Mouse (Mus musculus): ENCODE results near the gene AI597479. TPM values are rescaled to one million over a fixed set of nuclear protein-coding genes. Genes with fewer than 3 reads are reported as not detected.

The AI597479 gene
- polyA plus RNA-seq, 1 experiment: 6.6 TPM

- no peak overlapping the region for H3K4me3 ChIP-seq (ENCODE audit: insufficient read depth, poor library complexity, severe bottlenecking)
- no peak for TF ChIP-seq CEBPB (IDR thresholded peaks at IDR 0.05; ENCODE audit: low read depth)
- TF ChIP-seq MYOD1 (IDR thresholded peaks at IDR 0.05; ENCODE audit: control insufficient read depth, insufficient read length, low read depth): no peak
- H3ac ChIP-seq (ENCODE audit: control insufficient read depth, insufficient read length, low read depth): no peak overlapping the region
- peaks cover 93% of the 10 kb centered on the region for H3K79me3 ChIP-seq (ENCODE audit: low read depth)
- H3K79me2 ChIP-seq (ENCODE audit: control insufficient read depth, insufficient read depth): peaks cover 100% of the 10 kb centered on the region
- H3K36me3 ChIP-seq (ENCODE audit: control insufficient read depth, insufficient read depth): peaks cover 99% of the 10 kb centered on the region
- no peaks in the 10 kb centered on the region for H3K27me3 ChIP-seq (ENCODE audit: control insufficient read depth, insufficient read depth, insufficient read length)
Observed at GRCm38 (mm10) chr1:43153538-43153937, 55.0 kb downstream of the AI597479 start.

DNA sequence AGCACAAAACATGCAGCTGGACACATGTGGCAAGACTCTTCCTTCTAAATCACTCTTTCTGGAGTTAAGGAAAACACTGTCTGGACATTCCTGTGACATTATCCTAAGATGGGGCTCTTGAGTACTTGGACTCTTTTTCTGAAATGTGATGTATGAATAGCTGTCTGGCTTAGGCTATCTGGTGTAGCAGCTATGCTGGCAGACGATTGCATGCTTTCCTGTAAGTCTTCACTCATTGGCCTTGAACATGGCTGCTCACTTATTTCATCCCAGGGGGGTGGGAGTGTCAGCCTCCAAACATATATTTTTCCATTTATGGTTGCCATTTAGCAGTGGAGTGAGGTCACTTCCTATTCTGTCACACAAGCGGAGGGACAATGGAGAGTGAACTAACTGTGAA, 56.0 kb downstream of the AI597479 start:
- H3K27me3 ChIP-seq (ENCODE audit: control insufficient read depth, insufficient read depth, insufficient read length): no peaks in the 10 kb centered on the region
- no peak overlapping the region for H3ac ChIP-seq (ENCODE audit: control insufficient read depth, insufficient read length, low read depth)
- H3K79me2 ChIP-seq (ENCODE audit: control insufficient read depth, insufficient read depth): peaks cover 100% of the 10 kb centered on the region
- H3K4me3 ChIP-seq (ENCODE audit: insufficient read depth, poor library complexity, severe bottlenecking): no peak overlapping the region
- TF ChIP-seq MYOD1 (IDR thresholded peaks at IDR 0.05; ENCODE audit: control insufficient read depth, insufficient read length, low read depth): no peak
- TF ChIP-seq FOSL1 (IDR thresholded peaks at IDR 0.05; ENCODE audit: insufficient read depth, low read length, poor library complexity, severe bottlenecking): no peak
- TF ChIP-seq CTCF (IDR thresholded peaks at IDR 0.05; ENCODE audit: control insufficient read depth, insufficient read depth, insufficient read length): no peak
- TF ChIP-seq CEBPB (IDR thresholded peaks at IDR 0.05; ENCODE audit: low read depth): no peak
- no peak for TF ChIP-seq USF1 (IDR thresholded peaks at IDR 0.05; ENCODE audit: low read depth)
- no peak for TF ChIP-seq MYOG (IDR thresholded peaks at IDR 0.05; ENCODE audit: control insufficient read depth, extremely low read depth, insufficient read length)
- TF ChIP-seq MAX (IDR thresholded peaks at IDR 0.05): no peak
- peaks cover 95% of the 10 kb centered on the region for H3K79me3 ChIP-seq (ENCODE audit: low read depth)
- peaks cover 99% of the 10 kb centered on the region for H3K36me3 ChIP-seq (ENCODE audit: control insufficient read depth, insufficient read depth)

DNA sequence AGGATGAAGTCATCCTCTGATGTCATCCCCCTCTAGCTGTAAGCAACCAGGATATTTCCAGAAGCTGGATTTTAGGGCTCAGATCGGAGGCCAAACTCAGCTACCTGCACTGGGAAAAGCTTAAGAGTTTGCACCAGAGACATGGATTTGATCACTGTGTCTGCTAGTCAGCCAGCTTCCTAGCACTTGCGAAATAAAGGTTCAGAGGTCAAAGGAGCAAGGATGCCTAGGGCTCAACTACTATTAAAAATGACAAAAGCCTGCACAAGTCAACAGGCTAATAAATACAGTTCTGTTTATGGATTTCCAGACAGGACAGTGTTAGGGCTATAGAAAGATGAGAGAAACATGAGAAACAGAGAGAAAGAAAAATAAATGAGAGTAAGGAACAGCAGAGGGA, 59.4 kb downstream of the AI597479 start:
- Histone ChIP-seq H3K4me3 (ENCODE audit: insufficient read depth, poor library complexity, severe bottlenecking) (no peak overlapping the region), H3K79me3 (ENCODE audit: low read depth) (peaks cover 98% of the 10 kb centered on the region), H3ac (ENCODE audit: control insufficient read depth, insufficient read length, low read depth) (no peak overlapping the region), H3K36me3 (ENCODE audit: control insufficient read depth, insufficient read depth) (peaks cover 95% of the 10 kb centered on the region), H3K27me3 (ENCODE audit: control insufficient read depth, insufficient read depth, insufficient read length) (no peaks in the 10 kb centered on the region), H3K79me2 (ENCODE audit: control insufficient read depth, insufficient read depth) (peaks cover 100% of the 10 kb centered on the region)
- no peak for TF ChIP-seq CEBPB (IDR thresholded peaks at IDR 0.05; ENCODE audit: low read depth)

DNA sequence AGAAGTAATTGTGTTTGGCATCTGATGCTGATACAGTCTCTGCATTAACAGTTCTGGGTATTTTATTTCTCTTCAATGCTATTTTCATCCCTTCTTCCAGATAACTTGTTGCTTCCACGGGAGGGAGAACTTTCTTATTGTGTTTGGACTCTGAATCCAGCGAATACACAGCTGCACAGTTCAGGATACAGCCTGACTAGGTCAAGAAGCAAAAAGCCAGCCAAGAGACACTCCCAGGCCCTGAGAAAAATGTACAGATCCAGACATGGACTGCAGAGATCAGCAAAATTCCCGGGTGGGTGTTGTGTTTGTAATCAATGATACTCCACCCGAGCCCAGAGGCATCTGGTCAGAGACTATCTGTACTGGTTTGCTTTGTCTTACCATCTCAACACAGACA, 60.9 kb downstream of the AI597479 start:
- no peak for TF ChIP-seq MYOD1 (IDR thresholded peaks at IDR 0.05; ENCODE audit: control insufficient read depth, insufficient read length, low read depth)
- no peak for TF ChIP-seq MAX (IDR thresholded peaks at IDR 0.05)
- TF ChIP-seq MYOG (IDR thresholded peaks at IDR 0.05; ENCODE audit: control insufficient read depth, extremely low read depth, insufficient read length): no peak
- no peak for TF ChIP-seq CTCF (IDR thresholded peaks at IDR 0.05; ENCODE audit: control insufficient read depth, insufficient read depth, insufficient read length)
- no peak for TF ChIP-seq USF1 (IDR thresholded peaks at IDR 0.05; ENCODE audit: low read depth)
- TF ChIP-seq CEBPB (IDR thresholded peaks at IDR 0.05; ENCODE audit: low read depth): no peak
- TF ChIP-seq FOSL1 (IDR thresholded peaks at IDR 0.05; ENCODE audit: insufficient read depth, low read length, poor library complexity, severe bottlenecking): no peak
- H3K79me2 ChIP-seq (ENCODE audit: control insufficient read depth, insufficient read depth): peaks cover 94% of the 10 kb centered on the region
- H3K79me3 ChIP-seq (ENCODE audit: low read depth): peaks cover 87% of the 10 kb centered on the region
- H3ac ChIP-seq (ENCODE audit: control insufficient read depth, insufficient read length, low read depth): no peak overlapping the region
- no peak overlapping the region for H3K4me3 ChIP-seq (ENCODE audit: insufficient read depth, poor library complexity, severe bottlenecking)
- H3K36me3 ChIP-seq (ENCODE audit: control insufficient read depth, insufficient read depth): peaks cover 80% of the 10 kb centered on the region
- no peaks in the 10 kb centered on the region for H3K27me3 ChIP-seq (ENCODE audit: control insufficient read depth, insufficient read depth, insufficient read length)

DNA sequence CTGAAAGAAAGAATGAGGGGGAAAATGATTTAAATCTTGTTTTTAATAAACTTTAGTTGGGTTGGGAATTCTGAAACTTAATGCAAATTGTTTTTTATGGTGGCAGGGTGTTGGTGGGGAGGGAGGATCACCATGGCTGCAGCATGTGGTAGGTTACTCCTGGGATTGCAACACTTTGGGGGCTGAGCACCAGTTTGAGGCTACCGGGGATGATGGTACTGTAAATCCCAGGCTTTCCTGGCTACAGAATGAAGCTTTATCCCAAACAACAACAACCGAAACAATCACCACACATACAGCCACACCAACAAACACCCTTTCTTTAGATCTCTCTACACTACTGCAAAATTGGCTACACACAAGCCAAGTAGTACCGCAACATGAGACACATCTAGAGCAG, 63.9 kb downstream of the AI597479 start:
- peaks cover 59% of the 10 kb centered on the region for H3K79me3 ChIP-seq (ENCODE audit: low read depth)
- peak overlapping the region; percentile 82 for H3K4me3 ChIP-seq (ENCODE audit: insufficient read depth, poor library complexity, severe bottlenecking)

DNA sequence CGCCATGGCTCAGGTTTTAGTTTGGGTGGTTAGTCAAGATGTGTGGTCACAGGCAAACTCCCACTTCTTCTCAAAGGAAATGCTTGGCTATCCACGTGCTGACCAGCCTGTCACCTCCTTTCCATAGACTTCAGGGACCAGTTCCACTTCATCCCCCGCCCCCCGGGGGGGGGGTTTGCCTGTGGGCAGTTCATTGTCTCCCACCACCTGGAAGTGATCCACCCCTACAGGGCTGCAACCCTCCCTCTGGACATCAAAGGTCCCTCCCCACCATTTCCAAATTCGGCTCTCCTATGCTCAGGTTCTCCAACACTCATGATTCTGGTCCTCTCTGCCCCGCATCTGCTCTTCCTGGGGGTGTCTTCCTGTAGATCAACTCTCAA, 64.6 kb downstream of the AI597479 start:
- Histone ChIP-seq H3K27me3 (ENCODE audit: control insufficient read depth, insufficient read depth, insufficient read length) (no peaks in the 10 kb centered on the region), H3K79me3 (ENCODE audit: low read depth) (peaks cover 52% of the 10 kb centered on the region), H3ac (ENCODE audit: control insufficient read depth, insufficient read length, low read depth) (peak overlapping the region; percentile 94), H3K79me2 (ENCODE audit: control insufficient read depth, insufficient read depth) (peaks cover 57% of the 10 kb centered on the region), H3K4me3 (ENCODE audit: insufficient read depth, poor library complexity, severe bottlenecking) (peak overlapping the region; percentile 82), H3K36me3 (ENCODE audit: control insufficient read depth, insufficient read depth) (peaks cover 44% of the 10 kb centered on the region)
- TF ChIP-seq MAX (IDR thresholded peaks at IDR 0.05) (peak; percentile 90), MYOD1 (IDR thresholded peaks at IDR 0.05; ENCODE audit: control insufficient read depth, insufficient read length, low read depth) (no peak), USF1 (IDR thresholded peaks at IDR 0.05; ENCODE audit: low read depth) (peak; percentile 8)

More for the DNA sequence above, 63.9 kb downstream of the AI597479 start:
- Histone ChIP-seq H3K27me3 (ENCODE audit: control insufficient read depth, insufficient read depth, insufficient read length) (no peaks in the 10 kb centered on the region), H3K36me3 (ENCODE audit: control insufficient read depth, insufficient read depth) (peaks cover 51% of the 10 kb centered on the region), H3ac (ENCODE audit: control insufficient read depth, insufficient read length, low read depth) (peak overlapping the region; percentile 61), H3K79me2 (ENCODE audit: control insufficient read depth, insufficient read depth) (peaks cover 64% of the 10 kb centered on the region)
- TF ChIP-seq CEBPB (IDR thresholded peaks at IDR 0.05; ENCODE audit: low read depth) (peak; percentile 86), MYOD1 (IDR thresholded peaks at IDR 0.05; ENCODE audit: control insufficient read depth, insufficient read length, low read depth) (no peak)

Data from C2C12 (cell line).